Mouse (Mus musculus) hindbrain, embryonic 12.5 days (tissue): ENCODE results near the gene Neu4. TPM values are rescaled to one million over a fixed set of nuclear protein-coding genes. Genes with fewer than 3 reads are reported as not detected.
"Not testable (repeated sequence)": the region's sequence is repeated elsewhere in the genome, so short reads cannot be mapped to it uniquely, and the experiment has no call there.

Experiments used
- ATAC-seq: fragments of 200-750 bp; cut with Nextera tagmentation; 2 replicates; pipeline ENCODE4 v1.8.0; 2017; ENCODE audit warnings: moderate TSS enrichment; ENCODE audit not compliant: low FRiP score
- H3K27ac ChIP-seq: fragments of 300-500 bp; sonication (generic); 2 replicates; pipeline ENCODE4 v1.5.1; 2016; ENCODE audit warnings: mild to moderate bottlenecking
- H3K27me3 ChIP-seq: fragments of 300-500 bp; sonication (generic); 2 replicates; pipeline ENCODE4 v1.6.1; 2016; ENCODE audit warnings: mild to moderate bottlenecking
- H3K36me3 ChIP-seq: fragments of 300-500 bp; sonication (generic); 2 replicates; pipeline ENCODE4 v1.6.1; 2016; ENCODE audit warnings: mild to moderate bottlenecking
- H3K4me1 ChIP-seq: fragments of 300-500 bp; sonication (generic); 2 replicates; pipeline ENCODE4 v1.6.1; 2016
- H3K4me2 ChIP-seq: fragments of 300-500 bp; sonication (generic); replicated peaks from 2 replicates; pipeline ENCODE4 v1.6.1; 2016; ENCODE audit warnings: mild to moderate bottlenecking
- H3K4me3 ChIP-seq: fragments of 300-500 bp; sonication (generic); 2 replicates; pipeline ENCODE4 v1.5.1; 2016; ENCODE audit warnings: mild to moderate bottlenecking
- H3K9ac ChIP-seq: fragments of 300-500 bp; sonication (generic); 2 replicates; pipeline ENCODE4 v1.6.1; 2016; ENCODE audit warnings: mild to moderate bottlenecking, moderate library complexity
- H3K9me3 ChIP-seq: fragments of 300-500 bp; sonication (generic); replicated peaks from 2 replicates; pipeline ENCODE4 v1.6.1; 2016; ENCODE audit warnings: mild to moderate bottlenecking
- WGBS: fragments of 180-500 bp; shearing (Covaris S2); methylation state at CpG from one replicate; pipeline ENCODE4 v1.1.7; 2016; 5-methylcytosine and 5-hydroxymethylcytosine counted together
- polyA plus RNA-seq: library from polyadenylated mRNA; unstranded; fragments of >200 nt; fragmentation: Nextera tagmentation; extraction: Ambion mirVana; gene quantifications from 2 replicates; pipeline ENCODE4 v1.2.1, GENCODE M21; 2016

Neu4 gene
- polyA plus RNA-seq, 1 experiment from 2014 or later = not detected

DNA sequence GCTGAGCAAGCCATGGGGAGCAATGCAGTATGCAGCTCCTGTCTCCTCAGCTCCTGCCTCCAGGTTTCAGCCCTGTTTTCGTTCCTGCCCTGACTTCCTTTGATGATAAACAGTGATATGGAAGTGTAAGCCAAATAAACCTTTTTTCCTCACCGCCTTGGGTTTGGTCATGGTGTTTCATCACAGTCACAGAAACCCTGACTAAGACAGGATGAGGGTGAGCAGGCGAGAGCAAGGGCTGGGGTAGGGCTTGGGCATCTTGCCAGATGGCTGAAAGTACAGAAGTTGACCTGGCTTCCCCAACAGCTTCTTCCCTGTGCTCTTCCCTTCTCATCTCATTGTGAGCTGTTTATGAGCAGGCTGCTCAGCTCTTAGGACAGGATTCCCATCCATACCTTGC is 35.7 kb downstream of the Neu4 start:
- ATAC-seq = no peak
- no peaks in the 10 kb centered on the region for H3K36me3 ChIP-seq
- H3K4me3 ChIP-seq = no peak overlapping the region
- no peak overlapping the region for H3K27ac ChIP-seq
- H3K9ac ChIP-seq = no peak overlapping the region
- WGBS = 84% methylated on average over 3 of the region's 3 CpGs
- H3K27me3 ChIP-seq = no peaks in the 10 kb centered on the region
- H3K9me3 ChIP-seq = no peaks in the 10 kb centered on the region
- no peak overlapping the region for H3K4me2 ChIP-seq
- H3K4me1 ChIP-seq = 0 out of 2 replicates have a peak, but pooled peaks cover 2% of the 10 kb centered on the region

GRCm38 (mm10) chr1:94057401-94057800 is 37.1 kb downstream of the Neu4 start:
- no peak overlapping the region for H3K9ac ChIP-seq
- ATAC-seq = no peak
- no peak overlapping the region for H3K27ac ChIP-seq
- H3K4me1 ChIP-seq = 0 out of 2 replicates have a peak, but pooled peaks cover 2% of the 10 kb centered on the region
- H3K27me3 ChIP-seq = no peaks in the 10 kb centered on the region
- no peaks in the 10 kb centered on the region for H3K36me3 ChIP-seq
- no peaks in the 10 kb centered on the region for H3K9me3 ChIP-seq
- H3K4me3 ChIP-seq = no peak overlapping the region
- no peak overlapping the region for H3K4me2 ChIP-seq
- WGBS = 95% methylated on average over 2 of the region's 2 CpGs

GRCm38 (mm10) chr1:94058281-94058680 is 38.0 kb downstream of the Neu4 start:
- ATAC-seq, H3K4me2 ChIP-seq, H3K9me3 ChIP-seq, H3K4me3 ChIP-seq, H3K9ac ChIP-seq, H3K4me1 ChIP-seq, H3K27ac ChIP-seq, H3K27me3 ChIP-seq, H3K36me3 ChIP-seq: not testable (repeated sequence)
- 69% methylated on average over 1 of the region's 1 CpGs for WGBS

DNA sequence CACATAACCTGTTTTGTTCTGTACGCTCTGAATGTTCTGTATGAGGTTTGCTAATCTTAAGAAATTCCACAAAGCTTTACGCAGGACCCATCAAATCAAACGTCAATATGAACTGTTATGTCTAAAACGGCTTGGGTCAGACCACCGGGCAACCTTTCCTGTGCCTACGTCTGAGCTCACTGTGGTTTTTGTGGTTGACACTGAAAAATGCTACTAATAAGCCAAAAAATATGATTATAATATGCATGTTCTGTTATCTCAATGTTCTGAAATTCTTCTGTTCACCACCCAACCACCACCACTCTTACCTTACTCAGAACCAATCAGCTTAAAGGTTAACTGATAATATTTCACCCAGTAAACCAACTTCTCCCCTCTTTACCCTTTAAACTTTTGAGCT is 54.5 kb downstream of the Neu4 start:
- H3K4me3 ChIP-seq = no peak overlapping the region
- no peak for ATAC-seq
- WGBS = 90% methylated on average over 6 of the region's 6 CpGs

DNA sequence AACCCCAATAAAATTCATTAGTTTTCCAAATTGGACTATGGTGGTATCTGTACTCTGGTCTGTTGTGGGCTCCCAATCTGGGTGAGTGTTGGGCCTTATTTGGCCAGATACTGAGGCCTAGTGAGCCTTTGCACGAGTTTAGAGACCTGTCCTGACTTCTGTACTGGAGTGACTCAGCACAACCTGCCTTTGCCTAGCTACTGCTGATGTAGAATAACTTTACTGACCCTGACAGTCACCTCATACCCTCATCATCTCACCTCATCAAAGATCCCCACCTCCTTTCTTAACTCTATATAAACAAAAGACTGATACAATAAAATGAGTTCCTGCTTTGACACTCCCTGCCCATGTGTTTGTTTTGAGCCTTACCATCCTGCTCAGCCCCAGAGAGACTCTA is 56.5 kb downstream of the Neu4 start:
- ATAC-seq = no peak
- 45% methylated on average over 1 of the region's 1 CpGs for WGBS

More for the DNA sequence above, 54.5 kb downstream of the Neu4 start:
- Histone ChIP-seq H3K27ac (no peak overlapping the region), H3K4me1 (no peaks in the 10 kb centered on the region), H3K9me3 (no peaks in the 10 kb centered on the region), H3K9ac (no peak overlapping the region), H3K27me3 (no peaks in the 10 kb centered on the region), H3K4me2 (no peak overlapping the region), H3K36me3 (no peaks in the 10 kb centered on the region)

More for the DNA sequence above, 56.5 kb downstream of the Neu4 start:
- no peak overlapping the region for H3K4me3 ChIP-seq
- H3K4me2 ChIP-seq = no peak overlapping the region
- H3K27ac ChIP-seq = no peak overlapping the region
- no peak overlapping the region for H3K9ac ChIP-seq
- 0 out of 2 replicates have a peak, but pooled peaks cover 4% of the 10 kb centered on the region for H3K27me3 ChIP-seq
- H3K36me3 ChIP-seq = no peaks in the 10 kb centered on the region
- H3K9me3 ChIP-seq = no peaks in the 10 kb centered on the region
- H3K4me1 ChIP-seq = no peaks in the 10 kb centered on the region

Other genes with a start within 250 kb of the Neu4 start
- 193 and 194 TPM in 2 replicates for gene Dtymk, start 218.5 kb upstream of the Neu4 start, polyA plus RNA-seq
- gene Ing5, start 216.5 kb upstream of the Neu4 start, polyA plus RNA-seq = 15.0 and 15.8 TPM in 2 replicates
- 16.8 and 17.0 TPM in 2 replicates for gene D2hgdh, start 195.5 kb upstream of the Neu4 start, polyA plus RNA-seq
- not detected in 2 replicates for gene Gal3st2, start 159.1 kb upstream of the Neu4 start, polyA plus RNA-seq
- 0.08 TPM in 1 of 2 replicates, not detected in the other for gene Gal3st2b, start 102.1 kb upstream of the Neu4 start, polyA plus RNA-seq
- not detected in 2 replicates for gene Gal3st2c, start 29.9 kb upstream of the Neu4 start, polyA plus RNA-seq
- 0.10 TPM in 1 of 2 replicates, not detected in the other for gene Pdcd1, start 32.1 kb downstream of the Neu4 start, polyA plus RNA-seq